10 mouse cellular contexts compared by ENCODE assay signal in the genomic region with DNA sequence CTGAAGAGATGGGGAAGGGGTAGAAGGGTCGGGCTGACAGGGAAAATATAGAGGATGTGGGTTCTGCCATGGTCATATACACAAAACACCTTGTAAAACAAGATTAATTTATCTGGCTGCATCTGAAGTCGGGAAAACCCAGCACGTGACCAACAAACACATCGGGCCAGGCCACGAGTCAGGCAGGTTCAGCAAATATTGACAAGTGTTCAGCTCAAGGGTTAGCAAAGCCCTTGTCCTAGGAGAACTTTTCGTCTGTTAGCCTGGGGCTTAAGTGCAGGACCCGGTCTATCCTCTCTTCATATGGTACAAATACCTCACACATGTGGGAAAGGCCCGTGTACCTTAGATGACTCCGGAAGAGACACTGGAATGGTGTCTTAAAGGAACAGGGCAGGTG. TPM values are rescaled to one million over a fixed set of nuclear protein-coding genes. Genes with fewer than 3 reads are reported as not detected.
DNase-seq lines count a peak whose midpoint lies in the region; ATAC-seq and TF ChIP-seq lines count a peak whose summit lies in the region.
"Had no signal": no experiment of that assay in that cellular context is flagged by ENCODE, and none has a peak within 500 bp of the region (broad histone marks: within the 10 kb centered on the region; RNA-seq: fewer than 3 reads in every experiment).

No protein-coding gene starts in this region.

- H3K4me1 ChIP-seq in heart, embryonic 11.5 days (ENCODE audit: control insufficient read depth, insufficient read depth, low read length), result peaks cover 82% of the 10 kb centered on the region
- peaks cover 87% of the 10 kb centered on the region for H3K4me1 ChIP-seq in embryonic facial prominence, embryonic 15.5 days
- H3K4me1 ChIP-seq in liver, postnatal 0 days (ENCODE audit: insufficient read depth), result peaks cover 71% of the 10 kb centered on the region

- no peak for ATAC-seq in heart, embryonic 11.5 days (replicated peaks; ENCODE audit: insufficient number of reproducible peaks, low FRiP score, low TSS enrichment)
- ATAC-seq in embryonic facial prominence, embryonic 15.5 days (ENCODE audit: insufficient number of reproducible peaks, low FRiP score, low TSS enrichment, low read depth), result no peak
- ATAC-seq in liver, postnatal 0 days, result peak; percentile 28; the same call in 1 of the 2 replicates

- intact Hi-C loops in left cerebral cortex, postnatal 14 days (cut with DNase I), result no loop called here

- TF ChIP-seq CTCF in liver, postnatal 0 days (IDR thresholded peaks at IDR 0.05; ENCODE audit: low read depth), result no peak

- peak overlapping the region; percentile 62; the same call in 1 of the 2 replicates for H3K27ac ChIP-seq in heart, embryonic 11.5 days (ENCODE audit: low read depth, low read length)
- peak overlapping the region; percentile 61; the same call in 1 of the 2 replicates for H3K27ac ChIP-seq in embryonic facial prominence, embryonic 15.5 days (replicated peaks)
- peak overlapping the region; percentile 83 for H3K27ac ChIP-seq in liver, postnatal 0 days (ENCODE audit: low read depth)

- 0 out of 2 replicates have a peak, but pooled peaks have one; percentile 17 for TF ChIP-seq EP300 in liver, postnatal 0 days (IDR thresholded peaks at IDR 0.05; ENCODE audit: low read depth)

- H3K9me3 ChIP-seq in heart, embryonic 11.5 days (replicated peaks; ENCODE audit: control insufficient read depth, low read length), result no peaks in the 10 kb centered on the region
- H3K9me3 ChIP-seq in embryonic facial prominence, embryonic 15.5 days (replicated peaks), result no peaks in the 10 kb centered on the region
- no peaks in the 10 kb centered on the region for H3K9me3 ChIP-seq in liver, postnatal 0 days (ENCODE audit: low read length)

- H3K4me3 ChIP-seq in heart, embryonic 11.5 days (ENCODE audit: low read depth, low read length), result no peak overlapping the region
- H3K4me3 ChIP-seq in embryonic facial prominence, embryonic 15.5 days (replicated peaks), result no peak overlapping the region
- H3K4me3 ChIP-seq in liver, postnatal 0 days (ENCODE audit: low read depth, low read length), result no peak overlapping the region
- H3K4me3 ChIP-seq: erythroblast, embryonic 14.5 days had no signal

- no peak overlapping the region for H3K4me2 ChIP-seq in heart, embryonic 11.5 days
- H3K4me2 ChIP-seq in embryonic facial prominence, embryonic 15.5 days (replicated peaks), result 0 out of 2 replicates have a peak overlapping the region, but pooled peaks have one; percentile 1
- peak overlapping the region; percentile 43 for H3K4me2 ChIP-seq in liver, postnatal 0 days (ENCODE audit: low read depth, low read length)

- no peaks in the 10 kb centered on the region for H3K27me3 ChIP-seq in heart, embryonic 11.5 days (ENCODE audit: control insufficient read depth, insufficient read depth, low read length)
- H3K27me3 ChIP-seq in embryonic facial prominence, embryonic 15.5 days, result no peaks in the 10 kb centered on the region
- H3K27me3 ChIP-seq in liver, postnatal 0 days (ENCODE audit: insufficient read depth, low read length), result no peaks in the 10 kb centered on the region

- H3K36me3 ChIP-seq in heart, embryonic 11.5 days (ENCODE audit: control insufficient read depth, insufficient read depth, low read length), result no peaks in the 10 kb centered on the region
- no peaks in the 10 kb centered on the region for H3K36me3 ChIP-seq in embryonic facial prominence, embryonic 15.5 days
- H3K36me3 ChIP-seq in liver, postnatal 0 days (replicated peaks; ENCODE audit: insufficient read depth, low read length), result no peaks in the 10 kb centered on the region

- H3K9ac ChIP-seq in heart, embryonic 11.5 days (ENCODE audit: low read depth, low read length), result no peak overlapping the region
- no peak overlapping the region for H3K9ac ChIP-seq in embryonic facial prominence, embryonic 15.5 days
- H3K9ac ChIP-seq in liver, postnatal 0 days (replicated peaks), result peak overlapping the region; percentile 39; the same call in 1 of the 2 replicates

- WGBS in heart, embryonic 11.5 days (ENCODE audit: insufficient replicate concordance), result 73% methylated on average over 9 of the region's 9 CpGs
- 66% methylated on average over 9 of the region's 9 CpGs for WGBS in embryonic facial prominence, embryonic 15.5 days
- WGBS in liver, postnatal 0 days (ENCODE audit: insufficient replicate concordance), result 41% methylated on average over 9 of the region's 9 CpGs

- DNase-seq in heart, postnatal 4 days, result no peak
- DNase-seq in B cell, adult 2 months, result peak; percentile 26 to 38
- no peak for DNase-seq in liver, postnatal 0 days
- no peak for DNase-seq in left cerebral cortex, postnatal 14 days (ENCODE audit: low spot score in 2 of 2)
- DNase-seq in kidney, adult 18-20 months, result no peak
- no peak for DNase-seq in ovary, postnatal 10 days (ENCODE audit: low spot score)
- DNase-seq: thymus, postnatal 14 days had no signal

RNA-seq across cellular contexts. Expression of gene Sh3pxd2a, which starts 18.1 kb away (rescaled TPM):
- polyA plus RNA-seq in heart, embryonic 11.5 days (2014; fragmentation: Nextera tagmentation; extraction: Ambion mirVana), result 6.9 and 10.1 TPM in 2 replicates
- total RNA-seq in heart, postnatal 4 days (2021), result 10 to 100 TPM; 91.0 to 95.1 TPM
- polyA plus RNA-seq in embryonic facial prominence, embryonic 15.5 days (2015; fragmentation: Nextera tagmentation; extraction: Ambion mirVana), result 15.8 and 16.0 TPM in 2 replicates
- polyA plus RNA-seq in liver, postnatal 0 days (2015; fragmentation: Nextera tagmentation; extraction: Ambion mirVana), result 0.82 and 0.95 TPM in 2 replicates
- total RNA-seq in left cerebral cortex, postnatal 14 days (2021), result 10 to 100 TPM; 30.9 TPM

Comparison
In these comparisons a context has a peak if more than half of its experiments do, and no peak if none do; other contexts are left out.
1. DNase-seq: peak in B cell, adult 2 months (2 of 2); none in heart, postnatal 4 days (single experiment), liver, postnatal 0 days (single experiment), left cerebral cortex, postnatal 14 days (0 of 2), kidney, adult 18-20 months (single experiment) and ovary, postnatal 10 days (single experiment).
2. Peak in every context shown above with its lines, with median percentiles within 50 percentile points of each other: H3K27ac ChIP-seq.